Mouse (Mus musculus): ENCODE results near the gene Aanat. TPM values are rescaled to one million over a fixed set of nuclear protein-coding genes. Genes with fewer than 3 reads are reported as not detected.

Aanat gene
- total and polyA plus RNA-seq, 3 experiments, result not detected

DNA sequence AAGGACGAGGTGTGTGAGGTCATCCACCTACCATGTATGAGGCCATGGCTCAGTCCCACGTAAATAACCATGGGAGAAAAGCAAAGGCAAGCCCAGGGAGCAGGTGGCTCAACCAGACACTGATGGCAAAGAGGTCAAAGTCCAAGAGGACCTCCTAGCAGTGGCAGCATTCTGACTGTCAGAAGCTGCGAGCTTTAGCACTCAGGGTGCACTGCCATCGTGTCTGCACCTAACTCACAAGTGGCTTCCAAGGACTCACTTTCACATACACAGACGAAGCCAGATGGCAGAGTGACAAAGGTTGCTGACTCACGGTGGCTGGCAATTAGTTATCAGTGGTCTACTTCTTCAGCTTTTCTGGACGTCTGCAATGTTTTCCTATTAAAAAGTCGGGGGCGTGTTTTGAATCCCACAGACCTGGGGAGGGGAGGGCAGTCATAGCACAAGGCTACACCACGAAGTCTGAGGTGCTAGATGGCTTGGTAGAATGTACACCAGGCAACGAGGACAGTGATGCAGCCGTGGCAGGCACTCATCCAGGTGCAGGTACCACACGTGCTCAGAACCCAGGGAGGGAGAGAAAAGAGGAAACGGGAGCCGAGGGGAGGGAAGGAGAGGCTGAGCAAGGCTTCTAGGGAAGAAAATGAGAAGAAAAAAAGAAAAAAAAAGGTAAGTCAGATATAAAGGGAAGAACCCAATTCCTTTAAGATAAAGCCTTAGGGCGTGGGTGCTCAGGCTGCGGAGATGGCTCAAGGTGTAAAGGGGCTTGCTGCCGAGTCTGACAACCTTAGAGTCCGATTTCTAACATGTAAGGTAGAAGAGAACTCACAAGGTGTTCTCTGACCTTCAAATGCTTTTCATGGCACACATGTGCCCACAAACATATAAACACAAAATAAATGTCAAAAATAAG, 14.2 kb upstream of the Aanat start (continued):
- no peak for TF ChIP-seq TBP (IDR thresholded peaks at IDR 0.05; ENCODE audit: low read depth, low read length)
- TF ChIP-seq MYC (IDR thresholded peaks at IDR 0.05; ENCODE audit: low read depth, low read length), result peak; percentile 91
- no peak for TF ChIP-seq CTCF (IDR thresholded peaks at IDR 0.05 in 2 of 3, conservative IDR thresholded peaks at IDR 0.05 in 1 of 3; ENCODE audit: control insufficient read depth in 1 of 3, insufficient read depth in 1 of 3, low read depth in 2 of 3, low read length in 3 of 3, poor library complexity in 1 of 3, severe bottlenecking in 1 of 3)
- TF ChIP-seq ZMIZ1 (IDR thresholded peaks at IDR 0.05; ENCODE audit: low read depth, low read length), result no peak
- TF ChIP-seq MAX (IDR thresholded peaks at IDR 0.05; ENCODE audit: low read length), result peak; percentile 83

DNA sequence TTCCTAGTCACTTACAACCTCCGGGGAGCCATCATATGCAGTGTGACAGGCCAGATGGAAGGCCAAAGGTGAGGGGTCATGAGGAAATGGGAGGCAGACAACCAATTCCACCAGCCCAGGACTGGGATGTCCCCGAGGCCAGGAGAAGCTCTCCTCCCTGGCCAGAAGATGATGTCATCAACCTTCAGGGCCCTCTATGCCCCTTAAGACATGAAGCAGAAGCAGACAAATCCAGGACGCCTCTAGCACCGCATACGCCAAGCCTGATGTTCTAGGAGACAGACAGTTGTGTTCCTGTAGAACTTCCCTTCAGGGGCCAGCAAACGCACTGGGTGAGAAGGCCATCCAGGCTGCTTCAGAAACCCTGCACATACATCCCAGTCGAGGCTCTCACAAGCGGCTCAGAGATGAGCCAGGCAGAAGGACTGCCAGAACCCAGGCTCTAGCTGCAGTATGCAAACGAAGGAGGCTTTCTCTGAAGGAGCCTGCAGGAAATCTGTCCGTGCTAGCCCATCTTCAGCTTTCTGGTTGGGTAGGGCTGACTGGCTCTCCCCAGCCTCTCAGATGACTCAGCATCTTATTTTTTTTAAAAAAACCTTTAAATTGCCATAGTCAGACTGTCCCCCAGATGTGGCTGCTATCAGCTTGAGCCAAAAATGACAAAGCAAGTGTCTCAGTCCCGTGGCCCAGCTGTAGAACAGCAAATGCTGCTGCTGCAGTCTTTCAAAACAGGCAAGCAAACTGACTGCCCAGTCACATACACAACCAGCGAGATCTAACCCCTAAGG, 13.3 kb upstream of the Aanat start:
- TF ChIP-seq ZNF384 (IDR thresholded peaks at IDR 0.05; ENCODE audit: low read depth, low read length) (peak; percentile 95), ZKSCAN1 (IDR thresholded peaks at IDR 0.05; ENCODE audit: low read depth, low read length) (no peak), JUND (IDR thresholded peaks at IDR 0.05; ENCODE audit: low read depth, low read length) (no peak), TAL1 (IDR thresholded peaks at IDR 0.05; ENCODE audit: low read length) (peak; percentile 51), MYC (IDR thresholded peaks at IDR 0.05; ENCODE audit: low read depth, low read length) (peak; percentile 57; the same call in 1 of the 2 replicates), MAZ (IDR thresholded peaks at IDR 0.05; ENCODE audit: low read depth, low read length) (peak; percentile 53; the same call in 1 of the 2 replicates), GATA1 (IDR thresholded peaks at IDR 0.05; ENCODE audit: low read depth, low read length) (peak; percentile 62), GABPA (IDR thresholded peaks at IDR 0.05; ENCODE audit: low read depth, low read length) (peak; percentile 74), MAFK (IDR thresholded peaks at IDR 0.05; ENCODE audit: borderline replicate concordance, low read depth, low read length) (peak; percentile 84), MYB (IDR thresholded peaks at IDR 0.05; ENCODE audit: low read depth, low read length) (no peak), RCOR1 (IDR thresholded peaks at IDR 0.05; ENCODE audit: low read depth, low read length) (peak; percentile 58; the same call in 1 of the 2 replicates), MAX (IDR thresholded peaks at IDR 0.05; ENCODE audit: low read length) (peak; percentile 62; the same call in 1 of the 2 replicates), USF1 (IDR thresholded peaks at IDR 0.05; ENCODE audit: low read depth, low read length) (no peak), SIN3A (IDR thresholded peaks at IDR 0.05; ENCODE audit: low read length) (peak; percentile 85), TCF12 (IDR thresholded peaks at IDR 0.05; ENCODE audit: low read depth, low read length) (peak; percentile 78; the same call in 1 of the 2 replicates), EP300 (IDR thresholded peaks at IDR 0.05; ENCODE audit: low read depth in 1 of 2, low read length in 2 of 2) (peak; percentile 37 to 75; a peak in 2 of 4 replicates), ETS1 (IDR thresholded peaks at IDR 0.05; ENCODE audit: low read depth, low read length) (peak; percentile 98), MXI1 (IDR thresholded peaks at IDR 0.05; ENCODE audit: low read depth, low read length) (peak; percentile 78), KAT2A (conservative IDR thresholded peaks at IDR 0.05; ENCODE audit: low read depth, low read length) (no peak), SMC3 (IDR thresholded peaks at IDR 0.05; ENCODE audit: low read depth, low read length) (no peak)
- no peaks in the 10 kb centered on the region for H3K9me3 ChIP-seq (replicated peaks; ENCODE audit: insufficient read depth, low read length)
- DNase-seq (ENCODE audit: low read depth, low spot score), result peak; percentile 83
- peaks cover 0 to 31% of the 10 kb centered on the region in 2 experiments; a peak in 2 of 4 replicates for H3K36me3 ChIP-seq (ENCODE audit: control insufficient read depth in 1 of 2, insufficient read depth in 2 of 2, low read length in 2 of 2)
- peak overlapping the region; percentile 18 for H3K9ac ChIP-seq (ENCODE audit: control insufficient read depth, low read depth, low read length, poor library complexity, severe bottlenecking)
- H3K79me2 ChIP-seq (ENCODE audit: control insufficient read depth, insufficient read depth, low read length, poor library complexity), result peaks cover 47% of the 10 kb centered on the region
- H3K4me3 ChIP-seq (ENCODE audit: control insufficient read depth in 1 of 2, insufficient read depth in 1 of 2, low read depth in 2 of 2, low read length in 2 of 2), result peak overlapping the region in 1 of 2 experiments; percentile 3; a peak in 1 of 4 replicates
- no peaks in the 10 kb centered on the region for H3K27me3 ChIP-seq (ENCODE audit: control insufficient read depth in 1 of 2, insufficient read depth in 2 of 2, low read length in 2 of 2)
- peaks cover 18 to 41% of the 10 kb centered on the region in 2 experiments for H3K4me1 ChIP-seq (ENCODE audit: control insufficient read depth in 1 of 2, insufficient read depth in 2 of 2, low read length in 2 of 2)
- H3K27ac ChIP-seq (ENCODE audit: control insufficient read depth, low read depth, low read length), result peak overlapping the region; percentile 52
